Mouse (Mus musculus) right cerebral cortex, postnatal 36 days (tissue): ENCODE data around the gene Ptprg.
"Not testable (repeated sequence)": the region's sequence is repeated elsewhere in the genome, so short reads cannot be mapped to it uniquely, and the experiment has no call there.

Experiments used
- DNase-seq, 2 experiments: peaks; one replicate each; pipeline ENCODE4 v3.0.0; 2022; ENCODE audit warnings: low spot score in 2 of 2, mixed read lengths in 1 of 2

The Ptprg gene

GRCm38 (mm10) chr14:12041566-12041965 is 488.2 kb downstream of the Ptprg start:
- no peak for DNase-seq

DNA sequence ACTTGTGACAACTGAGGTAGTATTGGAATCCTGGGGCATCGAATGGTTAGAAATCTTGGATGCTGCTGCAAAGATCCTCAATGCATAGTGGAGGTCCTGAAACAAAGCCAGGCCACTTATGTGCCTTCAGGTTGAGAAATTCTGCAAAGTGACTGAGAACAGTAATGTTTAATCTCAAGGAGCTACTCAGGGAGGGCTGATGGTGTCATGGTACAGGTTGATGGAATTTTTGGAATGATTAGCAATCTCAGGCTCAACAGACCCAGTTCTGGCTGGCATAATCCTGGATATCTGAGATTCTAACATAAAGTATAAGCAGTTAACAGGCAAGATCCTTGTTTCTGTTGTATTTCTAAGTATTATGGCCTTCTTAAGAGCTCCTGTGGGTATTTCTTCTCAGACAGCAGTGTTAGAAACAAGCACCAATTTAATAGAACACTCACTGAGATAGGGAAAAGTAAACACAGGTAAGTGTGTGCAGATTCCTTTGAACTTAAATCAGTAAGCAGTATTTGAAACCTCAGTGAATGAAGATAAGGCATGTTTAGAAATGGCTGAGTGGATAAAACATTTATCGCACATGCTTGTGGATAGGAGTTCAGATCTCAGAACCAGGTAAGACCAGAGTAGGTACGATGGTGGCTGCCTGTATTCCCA is 493.0 kb downstream of the Ptprg start:
- no peak for DNase-seq

GRCm38 (mm10) chr14:12047637-12048036 is 494.3 kb downstream of the Ptprg start:
- no peak for DNase-seq

GRCm38 (mm10) chr14:12056912-12057524 is 503.7 kb downstream of the Ptprg start:
- DNase-seq, result no peak

- DNase-seq, result no peak
Observed at GRCm38 (mm10) chr14:12057856-12058255, 504.5 kb downstream of the Ptprg start.

GRCm38 (mm10) chr14:12059149-12059548 is 505.8 kb downstream of the Ptprg start:
- peak in 1 of 2 experiments; percentile 32 for DNase-seq

- not testable (repeated sequence) for DNase-seq
Observed at GRCm38 (mm10) chr14:12061313-12061712, 508.0 kb downstream of the Ptprg start.

GRCm38 (mm10) chr14:12062628-12063360 is 509.5 kb downstream of the Ptprg start:
- DNase-seq, result peak; percentile 15 to 60

DNA sequence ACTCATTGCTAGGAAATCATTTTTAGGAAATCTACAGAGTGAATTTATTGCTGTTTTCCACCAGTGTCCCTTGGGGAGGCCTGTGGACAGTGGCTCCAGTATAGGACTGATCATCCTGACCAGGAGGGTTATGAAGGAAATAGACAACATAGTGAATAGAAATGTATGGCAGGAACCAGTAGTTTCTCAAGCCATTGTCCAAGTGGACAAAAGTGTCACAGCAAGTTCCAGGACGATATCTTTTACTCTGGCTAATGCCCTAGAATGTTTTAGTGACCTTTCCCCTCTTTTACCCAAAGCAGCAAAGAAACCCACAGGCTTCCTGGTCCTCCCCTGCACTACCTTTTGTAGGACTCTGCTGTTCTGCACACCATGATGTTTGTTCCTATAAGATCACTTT is 511.7 kb downstream of the Ptprg start:
- DNase-seq, result no peak

GRCm38 (mm10) chr14:12065736-12066135 is 512.4 kb downstream of the Ptprg start:
- no peak for DNase-seq

DNA sequence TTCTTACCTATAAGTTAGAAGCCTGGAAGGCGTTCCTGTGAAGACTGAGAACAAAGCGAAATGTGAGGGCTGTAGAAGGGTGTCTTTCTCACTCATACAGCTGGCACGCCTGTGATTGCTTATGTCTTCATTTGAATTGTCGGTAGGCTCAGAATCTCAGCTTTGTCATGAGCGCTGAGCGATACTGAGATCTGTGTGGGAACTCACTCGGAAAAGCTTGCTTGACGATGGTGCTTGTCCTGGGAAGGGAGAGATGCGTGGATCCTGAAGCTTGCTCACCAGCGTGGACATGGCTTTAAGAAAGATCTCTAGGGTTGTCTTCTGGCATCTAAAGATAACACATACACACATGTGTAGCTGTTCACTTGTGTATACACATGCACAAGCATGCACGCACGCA is 516.4 kb downstream of the Ptprg start:
- DNase-seq, result no peak

DNA sequence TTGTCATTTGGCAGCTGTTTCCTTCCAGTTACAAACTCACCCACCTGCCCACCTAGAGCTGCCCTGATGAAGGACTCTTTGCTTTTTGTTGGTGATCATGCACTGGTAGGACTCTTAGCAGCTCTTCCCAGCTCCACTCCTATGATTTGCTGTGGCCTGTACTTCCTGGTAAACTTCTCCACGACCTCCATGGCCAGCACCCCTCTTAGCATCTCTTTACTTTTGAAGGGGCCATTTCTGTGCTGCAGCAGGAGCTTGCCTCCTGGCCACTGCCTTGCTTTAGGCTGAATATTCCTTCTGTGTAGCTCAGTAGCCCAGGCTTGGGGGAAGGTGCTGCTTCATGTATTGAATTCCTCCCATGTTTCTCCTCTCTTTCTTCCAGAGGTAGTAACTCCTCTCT is 517.0 kb downstream of the Ptprg start:
- no peak for DNase-seq

DNA sequence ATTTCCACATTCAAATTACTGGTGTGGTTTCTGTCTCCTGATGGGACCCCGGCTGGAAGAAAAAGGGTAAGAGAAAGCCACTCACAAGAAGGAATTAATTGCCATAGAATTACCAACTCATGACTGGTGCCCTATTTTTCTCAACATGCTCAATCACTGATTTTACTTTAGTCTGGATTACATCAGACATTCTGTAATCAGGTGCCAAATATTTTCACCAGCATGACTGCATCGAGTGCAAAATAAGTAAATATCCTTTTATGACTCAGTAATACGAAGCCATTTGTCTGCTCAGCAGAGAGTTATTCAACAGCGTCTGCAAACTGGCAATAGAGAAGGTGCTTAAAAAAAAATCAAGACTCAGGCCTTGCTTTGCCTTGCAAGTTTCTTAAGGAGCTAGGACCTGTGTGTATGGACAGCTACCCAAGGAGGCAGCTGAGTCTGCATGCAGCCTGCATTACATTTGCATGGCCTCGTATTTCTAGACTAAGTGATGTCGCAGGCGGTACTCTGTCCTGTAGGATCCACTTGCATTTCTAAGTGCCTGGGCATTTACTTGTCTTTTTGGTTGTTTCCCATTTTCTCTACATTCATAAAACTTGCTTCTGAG is 517.6 kb downstream of the Ptprg start:
- DNase-seq, result no peak

- no peak for DNase-seq
Observed at GRCm38 (mm10) chr14:12072026-12072861, 518.9 kb downstream of the Ptprg start.

DNA sequence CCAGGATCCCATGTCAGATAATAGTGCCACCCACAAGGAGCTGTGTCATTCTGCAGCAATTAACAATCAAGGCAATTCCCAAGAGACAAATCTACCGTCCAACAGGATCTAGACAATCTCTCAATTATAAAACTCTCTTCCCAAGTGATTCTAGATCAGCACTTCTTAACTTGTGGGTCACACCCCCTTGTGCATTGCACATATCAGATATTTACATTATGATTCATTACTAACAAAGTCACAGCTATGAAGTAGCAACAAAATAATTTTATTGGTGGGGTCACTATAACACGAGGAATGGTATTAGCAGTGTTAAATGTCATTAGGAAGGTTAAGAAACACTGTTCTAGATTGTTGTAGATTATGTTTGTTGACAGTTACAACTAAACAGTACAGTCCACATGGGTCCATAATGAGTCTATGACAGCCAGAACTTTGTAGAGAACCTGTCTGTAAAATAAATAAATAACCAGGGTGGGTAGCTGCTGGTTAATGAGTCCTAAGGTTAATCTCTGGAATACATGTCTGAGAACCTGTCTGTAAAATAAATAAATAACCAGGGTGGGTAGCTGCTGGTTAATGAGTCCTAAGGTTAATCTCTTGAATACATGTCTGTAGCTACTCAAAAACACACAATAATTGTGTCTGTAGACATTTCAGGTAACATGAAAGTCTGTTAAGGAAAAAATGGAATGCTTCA is 520.2 kb downstream of the Ptprg start:
- no peak for DNase-seq

- no peak for DNase-seq
Observed at GRCm38 (mm10) chr14:12077193-12077592, 523.9 kb downstream of the Ptprg start.

GRCm38 (mm10) chr14:12079250-12079649 is 525.9 kb downstream of the Ptprg start:
- peak; percentile 11 to 18 for DNase-seq

GRCm38 (mm10) chr14:12079833-12080401 is 526.6 kb downstream of the Ptprg start:
- DNase-seq, result no peak

GRCm38 (mm10) chr14:12082131-12082921 is 529.0 kb downstream of the Ptprg start:
- no peak for DNase-seq

DNA sequence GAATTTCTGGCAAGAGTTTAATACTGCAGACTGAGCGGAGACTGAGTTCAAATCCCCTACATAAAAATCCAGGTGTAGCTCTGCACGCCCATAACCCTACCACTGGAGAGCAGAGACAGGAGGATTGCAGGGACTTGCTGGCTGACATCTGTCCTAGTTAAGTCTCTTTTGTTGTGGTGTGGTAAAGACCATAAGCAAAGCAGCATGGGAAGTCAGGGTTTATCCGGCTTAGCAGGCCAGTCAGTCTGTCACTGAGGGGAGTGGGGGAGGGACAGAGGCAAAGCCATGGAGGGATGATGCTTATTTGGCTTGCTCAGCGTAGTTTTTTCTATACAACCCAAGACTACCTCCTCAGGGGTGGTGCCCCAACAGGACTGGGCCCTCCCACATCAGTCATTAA is 530.7 kb downstream of the Ptprg start:
- no peak for DNase-seq
